Mouse (Mus musculus): ENCODE results near the gene Ttc28.

The Ttc28 gene

DNA sequence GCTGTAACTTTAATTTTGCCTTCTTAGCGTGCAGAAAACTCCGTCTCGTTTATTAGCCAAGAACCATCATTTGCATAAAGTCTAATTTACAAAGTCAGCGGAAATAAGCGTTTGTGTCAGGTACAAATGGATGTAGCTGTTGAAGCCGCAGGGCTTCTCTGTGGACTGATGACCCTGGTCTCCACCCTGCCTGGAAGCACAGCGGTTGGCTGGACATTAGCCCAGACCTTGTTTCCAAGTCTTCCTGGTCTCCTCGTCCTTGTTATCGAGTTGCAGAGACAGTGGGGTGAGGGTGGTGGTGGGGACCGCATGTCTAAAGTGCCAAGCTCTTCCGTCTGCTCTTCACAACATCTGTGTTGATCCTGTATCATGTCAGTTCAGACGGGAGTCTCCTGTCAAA is 246.1 kb downstream of the Ttc28 start:
- no peak for DNase-seq (ENCODE audit: extremely low spot score, low spot score)

DNA sequence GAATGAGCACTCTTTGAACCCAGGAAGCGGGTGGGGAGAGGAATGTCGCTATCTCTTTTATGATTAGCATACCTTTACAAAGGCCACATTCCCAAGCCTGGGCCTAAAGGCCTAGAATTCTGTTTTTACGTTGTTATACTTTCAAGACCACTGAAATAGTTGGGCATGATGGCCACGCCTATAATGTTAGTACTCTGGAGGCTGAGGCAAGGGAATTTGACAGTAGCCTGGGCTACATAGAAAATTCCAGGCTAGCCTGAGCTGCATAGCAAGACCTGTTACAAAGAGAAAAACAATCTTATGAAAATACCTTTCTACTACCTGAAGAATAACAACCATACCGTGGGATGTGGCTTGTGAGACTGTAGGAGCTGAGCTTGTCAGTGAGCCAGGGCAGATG is 248.2 kb downstream of the Ttc28 start:
- no peak for DNase-seq (ENCODE audit: extremely low spot score, low spot score)

DNA sequence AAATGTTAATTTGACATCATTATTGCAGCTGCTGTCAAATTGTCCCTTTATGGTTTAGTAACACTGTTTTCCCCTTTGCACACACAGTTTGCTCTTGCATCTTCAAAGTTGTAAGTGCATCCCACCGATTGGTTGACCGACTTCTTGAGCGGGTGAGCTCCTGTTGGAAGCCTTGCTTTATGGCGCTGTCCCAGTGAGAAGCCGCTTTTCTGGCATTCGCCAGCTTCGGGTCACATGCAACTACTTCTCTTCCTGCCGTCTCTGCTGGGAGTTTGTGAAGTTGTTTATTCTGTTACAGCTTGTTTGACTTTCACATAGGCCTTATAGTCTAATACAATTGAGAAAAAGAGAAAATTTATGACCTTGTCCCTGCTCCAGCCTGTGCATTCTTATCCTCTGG is 250.5 kb downstream of the Ttc28 start:
- DNase-seq (ENCODE audit: extremely low spot score, low spot score) = no peak

DNA sequence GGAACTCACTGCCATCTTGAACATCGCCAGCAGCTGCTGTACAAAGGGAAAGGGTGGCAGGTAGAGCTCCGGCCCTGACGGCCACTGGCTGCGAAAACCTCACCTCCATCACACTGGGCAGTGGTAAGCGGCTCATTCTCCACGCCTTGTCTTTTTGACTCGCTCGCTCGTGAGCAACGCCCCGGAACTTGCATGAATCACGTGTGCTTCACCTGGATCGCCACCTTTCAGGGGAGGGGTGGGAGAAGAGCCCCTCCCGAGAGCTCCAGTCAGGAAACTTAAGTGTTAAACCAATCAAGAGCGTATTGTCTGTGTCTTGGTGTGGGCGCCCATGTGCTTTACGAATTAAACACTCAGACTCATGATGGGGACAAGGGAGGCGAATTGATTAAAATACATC is 252.0 kb downstream of the Ttc28 start:
- DNase-seq (ENCODE audit: extremely low spot score, low spot score) = no peak

DNA sequence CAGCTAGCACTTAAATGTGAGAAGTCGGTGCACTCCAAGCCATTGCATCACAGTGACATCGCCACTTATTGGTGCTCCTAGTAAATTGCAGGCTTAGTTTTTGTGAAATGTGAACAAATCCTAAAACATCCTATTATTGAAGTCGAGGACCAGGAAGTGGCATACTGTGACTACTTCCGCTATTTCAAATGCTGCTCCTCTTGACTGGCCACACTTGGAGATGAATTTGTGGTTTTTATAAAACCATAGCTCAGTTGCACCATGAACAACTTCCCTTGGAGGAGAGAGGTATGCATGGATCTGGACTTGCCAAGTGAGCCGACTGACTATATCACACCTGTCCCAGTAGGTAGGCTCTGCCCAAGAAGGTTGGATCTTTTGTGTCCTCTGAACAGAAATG is 253.5 kb downstream of the Ttc28 start:
- no peak for DNase-seq (ENCODE audit: extremely low spot score, low spot score)

DNA sequence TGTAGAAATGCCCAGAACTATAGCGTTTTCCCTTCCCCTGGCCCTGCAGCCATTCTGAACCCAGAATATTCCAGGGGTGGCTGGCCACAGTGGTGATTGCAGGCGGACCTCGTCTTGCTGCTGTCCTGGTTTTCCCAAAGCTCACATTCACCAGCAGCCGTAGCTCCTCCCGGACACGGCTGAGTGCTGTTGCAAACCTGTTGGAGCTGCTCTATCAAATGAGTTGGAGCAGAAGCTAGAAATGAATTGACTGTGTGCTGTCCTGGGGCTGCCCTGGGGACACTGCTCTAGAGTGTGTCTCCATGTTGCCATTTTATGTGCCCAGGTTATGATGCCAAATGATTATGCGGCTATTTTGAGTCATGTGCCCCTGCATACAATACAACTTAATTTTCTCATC is 254.2 kb downstream of the Ttc28 start:
- DNase-seq (ENCODE audit: extremely low spot score, low spot score) = no peak

DNA sequence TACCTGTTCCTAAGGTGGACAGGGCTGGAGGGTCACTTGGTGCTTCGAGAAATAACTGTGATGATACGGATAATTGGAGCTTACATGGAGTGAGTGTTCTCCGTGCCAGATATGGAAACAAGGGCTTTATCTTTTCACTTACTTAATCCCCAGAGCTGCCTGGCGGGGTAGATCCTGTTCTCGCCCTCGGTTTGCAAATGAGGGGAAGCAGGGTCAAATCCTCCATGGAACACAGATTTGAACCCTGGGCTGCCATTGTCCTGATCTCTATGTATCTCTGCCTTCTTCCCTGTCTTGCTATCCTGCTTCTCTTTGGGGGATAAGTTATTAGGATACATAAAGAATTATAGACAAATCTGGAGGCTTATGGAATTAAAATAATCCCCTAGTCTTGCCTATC is 257.7 kb downstream of the Ttc28 start:
- no peak for DNase-seq (ENCODE audit: extremely low spot score, low spot score)

DNA sequence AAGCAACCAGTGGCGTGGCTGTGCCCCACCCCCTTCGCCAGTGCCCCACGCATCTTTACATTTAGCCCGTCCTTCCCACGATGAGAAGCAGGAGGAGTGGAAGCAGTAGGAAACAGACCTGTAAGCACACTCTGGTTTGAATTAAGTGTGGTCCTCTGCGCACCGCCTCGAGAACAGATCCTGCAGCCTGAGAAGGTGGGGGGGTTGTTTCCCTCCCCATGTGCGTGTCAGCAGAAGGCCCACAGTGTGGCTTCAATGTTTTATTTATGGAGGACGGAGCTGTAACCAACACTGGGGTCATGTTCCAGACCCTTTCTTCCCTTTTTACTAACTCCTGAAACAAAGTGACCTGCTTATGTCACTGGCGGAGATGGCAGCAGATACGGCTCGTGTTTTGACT is 258.1 kb downstream of the Ttc28 start:
- no peak for DNase-seq (ENCODE audit: extremely low spot score, low spot score)

DNA sequence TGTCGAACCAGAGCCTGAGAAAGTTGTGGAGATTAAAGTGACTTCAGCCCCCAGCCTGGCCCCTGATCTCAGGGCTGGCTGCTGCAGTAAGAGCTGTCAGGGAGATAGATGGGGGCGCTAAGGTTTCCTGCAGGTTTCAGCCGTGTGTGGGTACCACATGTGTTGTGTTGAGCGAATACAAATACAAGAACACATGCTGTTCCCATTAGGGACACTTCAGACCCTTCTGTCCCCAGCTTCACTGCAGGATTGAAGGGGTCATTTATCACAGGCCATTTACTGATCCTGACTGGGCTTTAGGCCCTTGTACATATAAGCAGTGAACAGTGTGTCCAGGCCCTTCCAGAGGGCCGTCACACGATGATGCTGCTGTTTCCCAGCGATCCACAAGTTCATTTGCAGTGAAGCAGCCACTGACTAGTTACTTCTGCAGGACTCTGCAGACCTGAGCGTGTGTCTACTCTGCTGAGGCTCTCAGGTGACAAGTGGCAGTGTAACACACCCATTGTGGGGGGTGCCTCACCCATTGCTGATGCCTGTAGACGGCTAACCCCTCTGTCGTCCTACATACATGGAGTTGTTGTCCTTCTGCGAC is 258.7 kb downstream of the Ttc28 start:
- peak; percentile 80 for DNase-seq (ENCODE audit: extremely low spot score, low spot score)

DNA sequence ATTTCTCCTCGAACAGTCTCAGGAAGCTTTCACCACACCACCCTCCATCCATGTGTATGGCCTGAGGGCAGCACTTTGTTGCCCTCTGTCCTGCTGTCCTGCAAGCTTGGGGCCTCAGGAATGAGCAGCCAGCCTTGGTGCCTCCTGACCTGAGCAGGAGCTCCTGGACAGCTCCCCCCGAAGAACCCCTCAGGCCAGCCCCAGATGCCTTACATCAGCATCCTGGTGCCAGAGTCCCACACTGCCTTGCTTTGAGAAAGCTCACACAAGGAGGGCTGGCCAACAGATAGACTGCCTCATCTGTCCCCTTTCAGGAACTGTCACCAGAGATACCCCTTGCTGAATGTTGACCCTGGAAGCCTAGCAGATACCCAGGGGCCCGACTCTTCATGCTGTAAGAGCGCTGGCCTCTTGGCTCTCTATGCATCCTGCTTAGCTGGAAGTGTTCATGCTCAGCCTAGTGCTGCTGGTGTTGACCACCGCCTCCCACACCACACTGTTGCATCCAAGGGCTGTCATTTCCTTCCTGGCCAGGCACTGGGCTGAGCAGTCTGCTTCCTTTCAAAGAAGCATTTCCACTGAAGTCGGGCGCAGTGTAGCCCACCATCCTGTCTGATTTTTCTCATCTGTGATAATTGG is 259.4 kb downstream of the Ttc28 start:
- DNase-seq (ENCODE audit: extremely low spot score, low spot score) = no peak

DNA sequence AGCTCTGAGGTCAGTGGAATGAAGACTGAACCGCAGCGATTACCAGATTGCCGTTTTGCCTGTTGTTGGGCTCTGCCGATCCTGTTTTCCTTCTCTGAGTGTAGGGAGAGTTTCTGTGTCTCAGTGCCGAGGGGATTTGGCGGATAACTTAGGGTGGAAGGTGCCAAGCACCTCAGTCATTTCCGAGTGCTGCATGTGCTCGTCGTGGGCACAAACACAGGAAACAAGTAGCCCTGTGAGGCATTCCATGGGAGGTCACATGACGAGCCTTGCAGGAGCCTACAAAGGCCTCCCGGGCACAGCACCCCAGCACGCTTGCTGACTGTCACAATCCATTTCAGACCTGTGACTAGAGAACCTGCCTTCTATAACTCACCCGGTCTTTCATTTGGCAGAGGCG is 260.0 kb downstream of the Ttc28 start:
- no peak for DNase-seq (ENCODE audit: extremely low spot score, low spot score)

DNA sequence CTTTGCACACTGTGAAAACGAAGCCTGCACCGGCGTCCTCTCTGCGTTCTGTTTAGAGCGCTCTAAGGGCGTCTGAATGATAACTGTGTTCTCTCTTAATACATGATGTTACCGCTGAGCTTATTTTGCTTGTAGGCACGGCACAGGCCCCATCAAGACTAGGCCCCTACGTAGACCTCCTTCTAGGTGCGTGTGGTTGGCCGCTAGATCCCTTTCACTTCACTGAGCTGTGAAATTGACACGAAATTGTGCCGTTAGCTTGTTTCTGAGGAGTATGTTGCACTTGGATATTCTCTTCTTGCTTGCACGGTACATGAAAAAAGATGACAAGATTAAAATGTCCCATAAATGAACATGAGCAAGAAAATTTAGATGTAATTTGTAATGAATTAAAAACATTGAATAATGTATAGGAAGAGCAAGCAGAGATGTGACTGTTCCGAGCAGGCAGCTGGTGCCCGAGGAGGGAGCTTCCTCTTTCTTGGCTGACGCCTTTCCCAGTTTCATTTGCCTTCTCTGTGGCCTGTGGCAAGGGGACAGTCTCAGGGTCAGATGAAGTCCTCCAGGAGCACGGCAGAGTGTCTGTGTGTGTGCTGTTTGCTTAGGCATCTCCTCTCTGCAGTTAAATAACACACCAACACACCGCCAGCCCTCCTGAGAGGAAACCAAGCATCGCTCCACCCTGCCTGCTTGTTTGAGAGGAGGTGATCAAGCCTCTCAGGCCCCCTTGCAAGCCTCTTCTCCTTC is 261.7 kb downstream of the Ttc28 start:
- no peak for DNase-seq (ENCODE audit: extremely low spot score, low spot score)

DNA sequence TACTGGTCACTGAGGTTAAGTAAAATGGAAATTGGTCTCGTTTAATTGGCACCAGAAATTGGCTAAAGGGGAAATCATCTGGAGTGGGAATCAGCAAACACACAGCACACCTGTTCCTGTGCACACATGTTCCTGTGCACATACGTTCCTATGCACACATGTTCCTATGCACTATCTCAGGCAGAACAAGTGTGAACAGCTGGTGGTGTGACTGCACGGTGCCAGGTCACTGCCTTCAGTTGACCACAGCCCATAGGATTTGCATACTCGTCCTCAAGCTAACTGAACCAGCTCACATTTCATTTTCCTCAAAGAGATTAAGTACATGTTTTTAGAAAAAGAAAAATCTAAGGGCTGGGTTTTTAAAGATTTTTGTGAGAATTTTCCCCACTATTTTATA is 263.2 kb downstream of the Ttc28 start:
- DNase-seq (ENCODE audit: extremely low spot score, low spot score) = no peak

DNA sequence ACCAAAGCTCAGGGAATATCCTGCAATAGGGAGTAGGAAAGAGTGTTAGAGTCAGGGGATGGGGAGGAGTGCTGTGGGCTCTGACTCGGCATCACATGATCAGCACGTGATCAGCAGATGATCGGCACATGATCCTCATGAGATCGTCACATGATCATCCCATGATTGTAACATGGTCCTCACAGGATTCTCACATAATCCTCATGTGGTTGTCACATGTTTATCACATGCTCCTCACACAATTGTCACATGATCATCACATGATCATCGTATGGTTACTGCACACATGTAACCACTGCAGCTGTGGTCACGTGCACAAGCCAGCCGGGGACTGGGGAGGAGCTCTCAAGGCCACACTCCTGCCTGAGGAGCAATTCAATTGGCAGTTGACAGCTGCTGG is 264.8 kb downstream of the Ttc28 start:
- DNase-seq (ENCODE audit: extremely low spot score, low spot score) = no peak

DNA sequence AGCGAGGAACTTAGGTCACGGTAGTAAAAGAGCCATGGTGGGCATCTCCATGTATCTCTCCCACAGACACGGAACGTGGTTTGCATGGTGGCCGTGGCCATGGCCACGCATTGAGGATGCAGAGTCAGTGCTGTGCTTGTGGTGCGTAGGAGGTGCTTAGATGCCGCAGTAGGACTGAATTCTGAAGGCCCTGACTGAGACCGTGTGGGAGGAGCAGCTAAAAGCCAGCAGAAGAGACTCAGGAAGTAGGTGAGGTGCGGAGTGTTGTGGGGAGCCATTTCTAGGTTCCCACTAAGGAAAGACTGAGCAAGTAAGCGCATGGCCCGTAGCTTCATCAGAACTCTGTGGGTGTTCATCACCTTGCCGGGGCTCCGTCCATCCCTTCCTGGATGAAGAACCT is 271.0 kb downstream of the Ttc28 start:
- DNase-seq (ENCODE audit: extremely low spot score, low spot score) = no peak

DNA sequence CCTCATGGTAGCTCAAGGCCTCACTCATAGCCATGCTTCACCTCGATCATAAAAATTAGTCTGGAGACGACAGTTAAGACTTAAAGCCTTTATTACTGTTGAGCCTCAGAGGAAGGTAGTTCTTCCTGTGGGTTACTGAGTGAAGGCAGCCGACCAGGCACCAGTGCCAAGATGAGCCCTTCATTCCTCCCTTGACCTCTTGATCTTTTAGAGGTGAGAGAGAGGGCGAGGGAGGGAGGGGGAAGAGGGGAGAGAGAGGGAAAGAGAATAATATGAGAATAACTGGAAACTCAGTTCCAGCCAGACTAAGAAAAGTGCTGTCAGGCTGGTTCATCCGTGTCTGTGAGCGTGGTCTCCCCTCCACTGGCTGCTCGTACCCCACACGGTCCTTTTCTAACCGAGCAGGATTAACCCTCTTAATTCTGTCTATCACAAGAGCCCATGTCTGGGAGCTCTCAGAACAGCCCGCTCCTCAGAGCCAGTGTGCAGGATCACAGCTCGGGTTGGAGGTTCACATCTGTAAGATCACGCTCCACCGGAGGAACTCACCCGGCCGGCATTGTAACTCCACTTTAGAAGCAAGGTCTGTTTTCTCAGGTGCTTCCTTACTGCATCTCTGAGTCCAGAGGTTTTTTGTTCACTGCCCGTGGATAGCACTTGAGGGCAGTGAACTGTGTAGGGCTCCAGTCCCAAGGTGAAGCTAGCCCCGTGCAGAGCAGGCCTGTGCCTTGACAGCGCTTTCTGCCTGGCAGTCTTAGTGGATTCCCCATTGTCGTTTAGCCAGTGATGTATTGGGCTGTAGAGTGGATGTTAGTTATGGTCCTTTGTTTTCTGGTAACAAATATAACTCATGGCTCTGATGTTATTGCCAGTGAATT is 272.5 kb downstream of the Ttc28 start:
- DNase-seq (ENCODE audit: extremely low spot score, low spot score) = peak; percentile 57

DNA sequence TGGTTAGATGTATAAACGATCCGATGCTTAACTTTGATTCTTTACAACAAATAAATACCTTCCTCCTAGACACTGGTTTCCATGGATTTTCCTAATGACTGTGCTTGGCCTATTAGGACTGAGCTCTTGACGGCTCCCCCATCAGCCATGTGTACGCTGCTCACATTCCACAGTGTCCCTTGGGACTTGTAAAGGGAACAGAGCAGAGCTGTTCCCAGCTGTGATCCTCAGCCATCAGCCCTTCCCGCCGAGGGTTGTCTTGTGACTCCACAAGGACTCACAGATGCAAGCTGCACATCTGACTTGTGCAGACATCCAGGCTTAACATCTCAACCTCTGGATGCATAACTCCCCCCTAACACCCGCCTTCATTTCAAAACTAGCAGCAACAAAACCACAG is 275.0 kb downstream of the Ttc28 start:
- DNase-seq (ENCODE audit: extremely low spot score, low spot score) = peak; percentile 56

DNA sequence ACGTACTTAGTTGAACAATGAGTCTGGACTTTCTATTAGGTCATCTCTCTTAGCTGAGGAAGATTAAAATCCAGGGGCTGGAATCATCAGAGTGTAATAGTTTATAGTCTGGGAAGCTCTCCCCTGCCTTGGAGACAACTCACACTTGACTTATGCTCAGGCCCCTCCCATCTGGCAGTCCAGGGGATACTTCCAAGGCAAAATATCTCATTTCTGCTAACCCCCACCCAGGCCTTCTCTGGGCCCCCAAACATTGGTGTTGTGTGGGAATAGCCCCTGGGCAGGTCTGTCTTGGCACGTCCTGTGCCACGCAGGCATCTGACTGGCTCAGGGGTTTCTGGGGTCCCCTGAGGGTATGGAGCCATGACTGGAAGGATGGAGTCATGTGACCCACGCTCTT is 275.7 kb downstream of the Ttc28 start:
- no peak for DNase-seq (ENCODE audit: extremely low spot score, low spot score)

DNA sequence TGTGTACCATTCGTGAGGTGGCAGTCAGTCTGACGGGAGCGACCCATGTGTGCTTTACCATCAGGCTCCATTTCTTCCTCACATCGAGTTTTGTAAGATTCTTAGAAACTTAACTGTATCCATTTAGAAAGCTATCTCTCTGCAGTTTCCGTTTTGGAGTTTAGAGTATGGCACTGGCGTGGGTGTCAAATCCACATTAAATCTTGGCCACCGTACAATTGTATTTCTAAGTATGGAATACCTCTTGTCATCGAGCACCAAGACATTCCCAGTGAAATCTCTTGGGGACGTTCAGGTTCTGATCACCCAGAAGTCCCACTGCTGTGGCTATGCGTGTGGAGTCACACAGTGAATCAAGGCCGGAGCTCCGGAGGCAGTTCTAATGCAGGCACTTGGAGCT is 276.3 kb downstream of the Ttc28 start:
- no peak for DNase-seq (ENCODE audit: extremely low spot score, low spot score)

DNA sequence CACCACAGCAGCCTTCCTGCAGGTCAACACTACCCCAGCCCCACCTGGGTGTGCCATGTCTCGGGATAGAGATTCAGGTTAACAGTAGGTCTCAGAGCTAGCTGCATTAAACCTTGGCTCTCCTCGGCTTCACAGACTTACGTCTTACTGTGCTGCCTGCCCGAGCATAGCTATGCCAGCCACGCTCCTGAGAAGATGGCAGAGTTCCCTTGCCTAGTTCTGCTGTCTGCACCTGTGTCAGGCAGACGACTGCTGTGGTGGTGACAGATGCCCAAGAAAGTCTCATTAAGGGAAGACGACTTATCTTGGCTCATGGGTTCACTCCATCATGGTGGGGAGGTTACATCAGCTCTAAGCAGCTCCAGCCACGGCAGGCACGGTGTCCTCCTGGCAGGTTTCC is 278.7 kb downstream of the Ttc28 start:
- no peak for DNase-seq (ENCODE audit: extremely low spot score, low spot score)

DNA sequence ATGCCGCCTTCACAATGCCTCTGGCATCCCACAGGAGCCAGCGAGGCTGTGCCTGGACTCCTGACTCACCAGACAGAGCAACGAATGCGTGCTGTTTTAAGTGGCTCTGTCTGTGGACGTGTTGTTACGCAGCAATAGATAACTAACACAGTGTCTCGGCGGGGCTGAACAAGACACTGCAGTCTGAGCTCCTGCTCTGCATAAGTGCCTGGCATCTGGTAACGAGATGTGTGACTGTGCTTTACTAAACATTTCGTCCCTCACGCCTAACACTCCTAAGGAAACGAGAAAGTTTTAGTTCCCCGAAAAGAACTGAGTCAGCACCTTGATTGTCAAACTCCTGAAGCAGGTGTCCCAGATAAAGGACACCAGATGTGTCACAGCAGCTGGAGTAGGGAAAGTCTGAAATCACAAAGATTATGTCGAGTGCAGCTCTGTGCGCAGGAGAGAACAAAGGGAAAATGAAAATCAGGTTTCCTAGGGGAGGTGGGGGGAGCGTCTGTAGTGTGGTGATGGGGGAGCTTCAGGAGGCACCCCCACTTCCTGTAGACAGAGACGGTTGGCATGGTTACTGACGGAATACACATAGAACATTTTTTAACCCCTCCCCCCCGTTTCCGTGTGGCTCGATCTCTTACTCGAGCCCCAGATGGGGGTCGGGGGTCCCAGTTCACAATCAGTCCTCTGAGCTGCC is 280.2 kb downstream of the Ttc28 start:
- no peak for DNase-seq (ENCODE audit: extremely low spot score, low spot score)

All from neural tube, embryonic 10.5 days (tissue).